Mouse (Mus musculus) thymus, adult 2 months (tissue): ENCODE measurements at regions not wholly inside any gene's neighbourhood (a gene's known extent, or its start where the extent isn't known, plus 50 kb on each side); places are given as distances from the start of the nearest gene placed in this dataset.

Experiments used
- DNase-seq: peaks from one replicate; pipeline ENCODE4 v3.0.0; 2021
- H3K27ac ChIP-seq: fragments of 200-500 bp; 2 replicates; pipeline ENCODE4 v1.5.1; 2012; ENCODE audit warnings: low read length, control low read depth; ENCODE audit not compliant: control insufficient read depth, insufficient read depth
- H3K27me3 ChIP-seq: fragments of 200-500 bp; 2 replicates; pipeline ENCODE4 v1.6.1; 2012; ENCODE audit warnings: mild to moderate bottlenecking, low read length, moderate library complexity, mixed read lengths; ENCODE audit not compliant: control insufficient read depth, insufficient read depth
- H3K36me3 ChIP-seq: fragments of 200-500 bp; 2 replicates; pipeline ENCODE4 v1.6.1; 2012; ENCODE audit warnings: mild to moderate bottlenecking, low read length, moderate library complexity; ENCODE audit not compliant: control insufficient read depth, insufficient read depth
- H3K4me1 ChIP-seq: fragments of 200-500 bp; replicated peaks from 2 replicates; pipeline ENCODE4 v1.6.1; 2012; ENCODE audit warnings: low read length; ENCODE audit not compliant: control insufficient read depth, insufficient read depth
- H3K4me3 ChIP-seq: fragments of 200-500 bp; 2 replicates; pipeline ENCODE4 v1.5.1; 2012; ENCODE audit warnings: mild to moderate bottlenecking, low read length, control low read depth, moderate library complexity; ENCODE audit not compliant: control insufficient read depth, insufficient read depth
- CTCF ChIP-seq: fragments of 200-500 bp; IDR thresholded peaks from 2 replicates; pipeline ENCODE4 v1.5.1; 2012; ENCODE audit warnings: mild to moderate bottlenecking, control low read depth, low read length, moderate library complexity, borderline replicate concordance; ENCODE audit not compliant: control insufficient read depth, poor library complexity, insufficient read depth; ENCODE audit errors: extremely low read depth
- POLR2A ChIP-seq: fragments of 200-500 bp; IDR thresholded peaks from 2 replicates; pipeline ENCODE4 v1.6.1; 2012; ENCODE audit warnings: mild to moderate bottlenecking, low read length, control low read depth, moderate library complexity; ENCODE audit not compliant: control insufficient read depth, poor library complexity, insufficient read depth; ENCODE audit errors: extremely low read depth
- WGBS: fragments of 180-500 bp; shearing (Covaris S2); methylation state at CpG from one replicate; pipeline ENCODE4 v1.1.7; 2018; 5-methylcytosine and 5-hydroxymethylcytosine counted together

DNA sequence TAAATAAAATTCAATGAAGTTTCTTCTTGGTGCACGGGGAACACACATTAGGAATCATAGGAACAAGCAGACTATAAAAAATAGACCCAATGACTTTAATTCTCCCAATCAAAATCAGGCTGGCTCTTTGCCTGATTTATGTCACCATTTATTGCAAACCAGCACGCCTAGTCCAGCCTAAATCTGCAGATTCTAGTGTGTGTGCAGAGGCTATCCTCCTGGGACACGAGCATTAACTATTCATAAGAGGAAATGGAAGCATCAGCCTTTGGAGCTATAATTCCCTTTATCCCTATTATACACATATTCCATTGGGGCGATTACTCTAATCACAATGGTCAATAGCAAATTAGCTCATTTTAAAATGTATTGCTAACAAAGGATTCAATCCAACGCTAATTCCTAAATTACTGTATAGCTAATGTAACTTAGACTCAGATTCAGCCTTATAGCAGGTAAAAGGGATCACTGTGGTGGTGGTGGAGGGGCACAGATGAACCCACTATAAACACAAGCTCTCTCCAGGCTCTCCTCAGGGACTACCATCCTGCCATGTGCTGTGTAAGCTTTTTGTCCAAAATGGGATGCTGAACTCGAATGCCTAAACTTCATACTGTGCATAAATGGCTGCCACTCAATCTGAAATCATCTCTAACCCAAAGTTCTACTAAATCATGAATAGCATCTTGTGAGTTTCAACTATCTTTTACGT is 130.7 kb upstream of the Tmtc1 start:
- TF ChIP-seq CTCF, result no peak
- TF ChIP-seq POLR2A, result no peak
- no peaks in the 10 kb centered on the region for H3K27me3 ChIP-seq
- no peaks in the 10 kb centered on the region for H3K36me3 ChIP-seq
- no peak for DNase-seq
- WGBS, result 93% methylated on average over 7 of the region's 7 CpGs
- no peaks in the 10 kb centered on the region for H3K4me1 ChIP-seq
- no peak overlapping the region for H3K27ac ChIP-seq
- no peak overlapping the region for H3K4me3 ChIP-seq

DNA sequence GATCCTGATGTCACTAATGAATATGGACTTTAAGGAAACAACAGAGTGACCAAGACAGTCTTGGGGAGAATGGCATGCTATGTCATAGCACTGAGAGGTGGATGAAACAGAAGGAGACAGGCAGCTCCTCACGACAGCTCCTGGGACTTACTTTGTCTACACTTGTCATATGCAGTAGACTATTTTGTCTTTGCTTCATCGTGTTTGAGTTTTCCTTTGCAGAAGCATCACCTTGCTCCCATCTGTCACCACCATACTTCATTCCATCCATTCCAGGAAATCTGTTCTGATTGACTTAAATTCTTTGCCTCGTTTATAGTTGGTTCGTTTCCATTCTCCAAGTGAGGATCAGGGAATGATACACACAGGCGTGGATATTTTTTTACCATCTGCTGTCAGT is 128.0 kb upstream of the Tmtc1 start:
- TF ChIP-seq CTCF, result no peak
- TF ChIP-seq POLR2A, result no peak
- H3K27me3 ChIP-seq, result no peaks in the 10 kb centered on the region
- 91% methylated on average over 5 of the region's 5 CpGs for WGBS
- H3K4me1 ChIP-seq, result no peaks in the 10 kb centered on the region
- no peak overlapping the region for H3K27ac ChIP-seq
- no peak for DNase-seq
- H3K4me3 ChIP-seq, result no peak overlapping the region
- H3K36me3 ChIP-seq, result no peaks in the 10 kb centered on the region

DNA sequence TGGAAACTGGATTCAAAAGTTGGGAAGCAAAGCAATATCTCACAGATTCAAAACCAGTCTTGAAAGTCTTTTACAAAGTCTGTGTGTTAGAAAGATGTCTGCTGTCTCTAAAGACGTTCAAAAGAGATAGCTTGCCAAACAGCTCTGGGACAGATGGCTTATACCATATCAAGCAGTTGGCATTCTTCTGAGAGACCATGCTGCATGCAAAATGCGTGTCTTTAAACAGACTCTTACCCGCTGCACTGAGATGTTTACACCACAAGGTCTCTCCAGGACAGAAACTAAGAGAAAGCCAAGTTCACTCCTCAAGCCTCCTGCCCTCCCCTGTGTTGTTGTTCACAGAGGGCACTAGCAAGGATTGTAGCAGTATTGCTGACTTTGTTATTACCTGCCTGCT is 127.5 kb upstream of the Tmtc1 start:
- WGBS, result 89% methylated on average over 3 of the region's 3 CpGs
- Histone ChIP-seq H3K36me3 (no peaks in the 10 kb centered on the region), H3K4me3 (no peak overlapping the region), H3K27me3 (no peaks in the 10 kb centered on the region), H3K27ac (no peak overlapping the region), H3K4me1 (no peaks in the 10 kb centered on the region)
- TF ChIP-seq CTCF (no peak), POLR2A (no peak)
- no peak for DNase-seq

DNA sequence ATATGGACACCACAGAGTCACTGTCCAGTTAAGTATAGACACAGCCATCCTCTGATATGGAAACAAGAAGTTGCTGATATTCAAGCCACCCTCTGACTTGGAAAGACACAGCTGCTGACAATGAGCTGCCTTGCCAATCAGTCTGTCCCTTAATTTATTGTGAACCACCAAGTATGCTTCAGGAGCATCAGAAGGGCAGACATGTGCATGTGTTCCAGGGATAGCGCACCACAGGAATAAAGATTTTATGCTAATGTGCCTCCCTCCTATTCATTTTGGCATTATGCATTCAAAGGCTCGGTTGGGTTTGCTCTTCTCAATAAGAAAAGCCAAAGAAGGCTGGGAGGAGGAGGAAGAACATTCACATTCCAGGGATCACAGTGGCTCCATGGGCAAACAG is 120.0 kb upstream of the Tmtc1 start:
- H3K4me1 ChIP-seq, result no peaks in the 10 kb centered on the region
- 96% methylated on average over 2 of the region's 2 CpGs for WGBS
- no peak overlapping the region for H3K4me3 ChIP-seq
- DNase-seq, result no peak
- no peaks in the 10 kb centered on the region for H3K36me3 ChIP-seq
- H3K27ac ChIP-seq, result no peak overlapping the region
- H3K27me3 ChIP-seq, result no peaks in the 10 kb centered on the region
- TF ChIP-seq POLR2A, result no peak
- no peak for TF ChIP-seq CTCF

DNA sequence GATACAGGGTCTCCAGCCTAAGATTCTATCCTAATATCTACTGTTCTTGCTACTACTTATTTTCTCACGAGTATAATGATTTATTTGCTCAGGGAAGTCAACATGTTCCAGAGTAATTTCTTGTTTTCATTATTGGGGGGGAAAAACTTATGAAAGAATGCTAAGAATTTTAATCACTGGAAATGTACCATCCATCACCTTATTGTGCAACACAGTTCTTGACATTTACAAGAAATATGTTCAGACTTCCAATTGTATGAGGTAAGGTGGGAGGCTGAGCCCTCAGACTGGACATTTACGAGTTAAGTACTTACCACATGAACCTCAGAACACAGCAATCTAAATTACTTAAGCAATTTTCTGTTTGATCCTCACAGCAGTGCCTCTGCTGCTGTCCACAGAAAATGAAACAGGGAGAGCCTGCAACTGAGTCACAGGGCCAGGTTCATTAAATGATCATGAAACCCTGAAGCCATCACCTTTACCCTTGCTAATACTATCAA is 118.1 kb upstream of the Tmtc1 start:
- Histone ChIP-seq H3K4me3 (no peak overlapping the region), H3K27me3 (no peaks in the 10 kb centered on the region), H3K4me1 (no peaks in the 10 kb centered on the region), H3K36me3 (no peaks in the 10 kb centered on the region), H3K27ac (no peak overlapping the region)
- 61% methylated on average over 2 of the region's 2 CpGs for WGBS
- no peak for DNase-seq
- TF ChIP-seq POLR2A (no peak), CTCF (no peak)

DNA sequence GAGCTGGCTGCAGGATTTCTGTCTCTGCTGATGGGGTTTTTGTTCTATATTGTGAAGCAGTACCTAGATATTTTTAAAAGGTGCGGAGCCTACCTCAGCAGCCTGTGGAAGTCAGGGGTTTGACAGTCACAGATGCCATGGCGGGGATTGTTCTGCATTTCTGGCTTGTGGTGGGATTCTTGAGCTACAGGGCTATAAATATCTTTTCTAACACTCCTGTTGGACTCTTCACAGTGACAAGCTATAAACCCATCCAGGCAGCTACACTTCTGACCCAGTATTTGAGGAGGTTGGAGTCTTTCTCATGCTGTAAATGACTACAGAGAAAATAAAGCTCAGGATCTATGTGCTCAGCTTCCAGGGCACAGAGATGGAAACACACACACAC is 112.3 kb upstream of the Tmtc1 start:
- 69% methylated on average over 2 of the region's 2 CpGs for WGBS
- Histone ChIP-seq H3K36me3 (no peaks in the 10 kb centered on the region), H3K27ac (no peak overlapping the region), H3K4me3 (no peak overlapping the region), H3K27me3 (no peaks in the 10 kb centered on the region), H3K4me1 (no peaks in the 10 kb centered on the region)
- no peak for DNase-seq
- TF ChIP-seq CTCF (no peak), POLR2A (no peak)

DNA sequence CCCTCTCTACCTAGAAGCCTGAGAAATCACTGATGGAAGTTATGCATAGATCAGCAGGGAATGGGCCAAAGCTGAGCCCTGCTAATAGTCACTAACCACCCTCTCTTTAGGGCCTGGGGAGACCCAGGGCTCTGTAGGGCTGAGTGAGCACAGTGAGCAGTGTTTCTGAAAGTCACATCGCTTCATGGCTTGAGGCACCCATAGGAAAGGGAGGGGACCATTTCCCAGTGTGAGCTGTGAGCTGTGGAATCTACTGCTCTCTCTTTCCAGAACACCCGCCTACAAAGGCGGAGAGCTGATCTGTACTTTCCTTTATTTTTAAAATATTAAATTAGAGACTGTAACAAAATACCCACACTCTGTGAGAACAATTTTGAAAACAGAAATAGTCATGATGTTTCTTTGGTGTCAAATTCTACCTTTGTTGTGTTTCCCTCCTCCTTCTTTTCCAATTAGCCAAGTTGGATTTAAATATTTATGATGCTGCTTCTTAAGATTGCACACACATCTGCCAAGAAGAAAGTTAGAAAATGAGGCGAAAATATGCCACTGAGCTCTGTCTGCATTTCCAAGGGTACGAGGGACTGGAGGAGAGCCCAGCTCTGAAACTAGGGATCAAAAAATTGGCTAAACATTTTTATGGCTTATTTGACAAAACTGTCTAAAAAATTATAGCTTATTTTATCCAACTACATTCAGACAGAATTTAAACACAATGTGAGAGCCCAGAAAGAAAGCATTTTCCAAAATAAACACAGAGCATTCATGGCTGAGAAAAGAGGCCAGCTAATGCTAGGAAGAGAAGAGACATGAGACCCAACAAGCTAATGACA is 111.7 kb upstream of the Tmtc1 start:
- Histone ChIP-seq H3K27ac (no peak overlapping the region), H3K4me3 (no peak overlapping the region), H3K4me1 (no peaks in the 10 kb centered on the region), H3K36me3 (no peaks in the 10 kb centered on the region), H3K27me3 (no peaks in the 10 kb centered on the region)
- WGBS, result 89% methylated on average over 5 of the region's 5 CpGs
- no peak for DNase-seq
- TF ChIP-seq POLR2A (no peak), CTCF (no peak)
